Mouse (Mus musculus): ENCODE results near the gene Arhgap23. TPM values are rescaled to one million over a fixed set of nuclear protein-coding genes. Genes with fewer than 3 reads are reported as not detected.

Gene Arhgap23
- polyA plus RNA-seq, 1 experiment from 2014 or later: 4.2 TPM

GRCm38 (mm10) chr11:97408171-97408570 lies 7.2 kb upstream of the Arhgap23 start:
- Histone ChIP-seq H3K36me3 (no peaks in the 10 kb centered on the region), H3K9me3 (no peaks in the 10 kb centered on the region), H3K4me3 (replicated peaks) (no peak overlapping the region), H3K27ac (no peak overlapping the region), H3K4me2 (replicated peaks) (no peak overlapping the region), H3K4me1 (replicated peaks) (peaks cover 42% of the 10 kb centered on the region), H3K9ac (no peak overlapping the region), H3K27me3 (replicated peaks) (peaks cover 2% of the 10 kb centered on the region; the same call in 1 of the 2 replicates)
- ATAC-seq: no peak
- WGBS: 5% methylated on average over 6 of the region's 6 CpGs

- Histone ChIP-seq H3K27ac (no peak overlapping the region), H3K4me1 (replicated peaks) (peaks cover 26% of the 10 kb centered on the region), H3K4me3 (replicated peaks) (no peak overlapping the region), H3K36me3 (no peaks in the 10 kb centered on the region), H3K27me3 (replicated peaks) (no peaks in the 10 kb centered on the region; the same call in 1 of the 2 replicates), H3K9ac (no peak overlapping the region), H3K4me2 (replicated peaks) (no peak overlapping the region), H3K9me3 (no peaks in the 10 kb centered on the region)
- WGBS: 80% methylated on average over 4 of the region's 4 CpGs
- no peak for ATAC-seq
Observed at GRCm38 (mm10) chr11:97410958-97411357, 4.4 kb upstream of the Arhgap23 start.

- 26% methylated on average over 3 of the region's 3 CpGs for WGBS
- Histone ChIP-seq H3K36me3 (no peaks in the 10 kb centered on the region), H3K4me3 (replicated peaks) (no peak overlapping the region), H3K4me1 (replicated peaks) (peaks cover 23% of the 10 kb centered on the region), H3K27me3 (replicated peaks) (no peaks in the 10 kb centered on the region), H3K27ac (0 out of 2 replicates have a peak overlapping the region, but pooled peaks have one; percentile 23), H3K4me2 (replicated peaks) (0 out of 2 replicates have a peak overlapping the region, but pooled peaks have one; percentile 11), H3K9ac (no peak overlapping the region), H3K9me3 (no peaks in the 10 kb centered on the region)
- ATAC-seq: no peak
Observed at GRCm38 (mm10) chr11:97412117-97412516, 3.2 kb upstream of the Arhgap23 start.

- Histone ChIP-seq H3K4me3 (replicated peaks) (no peak overlapping the region), H3K4me1 (replicated peaks) (peaks cover 24% of the 10 kb centered on the region), H3K27me3 (replicated peaks) (no peaks in the 10 kb centered on the region), H3K9me3 (no peaks in the 10 kb centered on the region), H3K4me2 (replicated peaks) (0 out of 2 replicates have a peak overlapping the region, but pooled peaks have one; percentile 0), H3K36me3 (no peaks in the 10 kb centered on the region), H3K27ac (peak overlapping the region; percentile 23; the same call in 1 of the 2 replicates), H3K9ac (no peak overlapping the region)
- ATAC-seq: no peak
- 60% methylated on average over 10 of the region's 10 CpGs for WGBS
Observed at GRCm38 (mm10) chr11:97412808-97413347, 2.5 kb upstream of the Arhgap23 start.

- peak overlapping the region; percentile 77 for H3K27ac ChIP-seq
- no peaks in the 10 kb centered on the region for H3K9me3 ChIP-seq
- H3K36me3 ChIP-seq: no peaks in the 10 kb centered on the region
- H3K4me1 ChIP-seq (replicated peaks): peaks cover 24% of the 10 kb centered on the region
- peak; percentile 74 for ATAC-seq
- peak overlapping the region; percentile 88 for H3K4me3 ChIP-seq (replicated peaks)
- H3K9ac ChIP-seq: peak overlapping the region; percentile 86
- WGBS: 3% methylated on average over 49 of the region's 49 CpGs
- H3K4me2 ChIP-seq (replicated peaks): peak overlapping the region; percentile 91
- no peaks in the 10 kb centered on the region for H3K27me3 ChIP-seq (replicated peaks)
Observed at GRCm38 (mm10) chr11:97415712-97416636, 641 bp downstream of the Arhgap23 start.

GRCm38 (mm10) chr11:97416637-97417035 lies 1.3 kb downstream of the Arhgap23 start:
- H3K9me3 ChIP-seq: no peaks in the 10 kb centered on the region
- peak overlapping the region; percentile 88 for H3K4me3 ChIP-seq (replicated peaks)
- H3K4me2 ChIP-seq (replicated peaks): peak overlapping the region; percentile 91
- 0 out of 2 replicates have a peak overlapping the region, but pooled peaks have one; percentile 86 for H3K9ac ChIP-seq
- ATAC-seq: no peak
- peaks cover 24% of the 10 kb centered on the region for H3K4me1 ChIP-seq (replicated peaks)
- 19% methylated on average over 5 of the region's 5 CpGs for WGBS
- no peak overlapping the region for H3K27ac ChIP-seq
- no peaks in the 10 kb centered on the region for H3K27me3 ChIP-seq (replicated peaks)
- no peaks in the 10 kb centered on the region for H3K36me3 ChIP-seq

- Histone ChIP-seq H3K4me1 (replicated peaks) (peaks cover 20% of the 10 kb centered on the region; the same call in 1 of the 2 replicates), H3K9ac (no peak overlapping the region), H3K9me3 (no peaks in the 10 kb centered on the region), H3K27ac (no peak overlapping the region), H3K36me3 (no peaks in the 10 kb centered on the region), H3K4me3 (replicated peaks) (no peak overlapping the region), H3K4me2 (replicated peaks) (no peak overlapping the region), H3K27me3 (replicated peaks) (no peaks in the 10 kb centered on the region)
- WGBS: 78% methylated on average over 14 of the region's 14 CpGs
- no peak for ATAC-seq
Observed at GRCm38 (mm10) chr11:97418834-97419539, 3.7 kb downstream of the Arhgap23 start.

- Histone ChIP-seq H3K27me3 (replicated peaks) (no peaks in the 10 kb centered on the region), H3K4me2 (replicated peaks) (no peak overlapping the region), H3K9ac (no peak overlapping the region), H3K4me3 (replicated peaks) (no peak overlapping the region), H3K9me3 (no peaks in the 10 kb centered on the region), H3K4me1 (replicated peaks) (peaks cover 25% of the 10 kb centered on the region; the same call in 1 of the 2 replicates), H3K36me3 (no peaks in the 10 kb centered on the region), H3K27ac (no peak overlapping the region)
- no peak for ATAC-seq
- WGBS: 61% methylated on average over 5 of the region's 5 CpGs
Observed at GRCm38 (mm10) chr11:97419540-97419900, 4.2 kb downstream of the Arhgap23 start.

- H3K27me3 ChIP-seq (replicated peaks): no peaks in the 10 kb centered on the region
- H3K9ac ChIP-seq: no peak overlapping the region
- H3K4me2 ChIP-seq (replicated peaks): no peak overlapping the region
- H3K4me1 ChIP-seq (replicated peaks): peaks cover 16% of the 10 kb centered on the region; the same call in 1 of the 2 replicates
- WGBS: 66% methylated on average over 4 of the region's 4 CpGs
- H3K27ac ChIP-seq: peak overlapping the region; percentile 36; the same call in 1 of the 2 replicates
- no peaks in the 10 kb centered on the region for H3K9me3 ChIP-seq
- no peak for ATAC-seq
- H3K4me3 ChIP-seq (replicated peaks): no peak overlapping the region
- H3K36me3 ChIP-seq: no peaks in the 10 kb centered on the region
Observed at GRCm38 (mm10) chr11:97422507-97422906, 7.2 kb downstream of the Arhgap23 start.

GRCm38 (mm10) chr11:97424092-97424692 lies 8.9 kb downstream of the Arhgap23 start:
- Histone ChIP-seq H3K4me3 (replicated peaks) (no peak overlapping the region), H3K27ac (0 out of 2 replicates have a peak overlapping the region, but pooled peaks have one; percentile 18), H3K9ac (no peak overlapping the region), H3K9me3 (no peaks in the 10 kb centered on the region), H3K4me2 (replicated peaks) (peak overlapping the region; percentile 0; the same call in 1 of the 2 replicates), H3K27me3 (replicated peaks) (no peaks in the 10 kb centered on the region; the same call in 1 of the 2 replicates), H3K4me1 (replicated peaks) (peaks cover 28% of the 10 kb centered on the region), H3K36me3 (no peaks in the 10 kb centered on the region)
- peak; percentile 67 for ATAC-seq
- WGBS: 48% methylated on average over 5 of the region's 5 CpGs

- Histone ChIP-seq H3K27ac (0 out of 2 replicates have a peak overlapping the region, but pooled peaks have one; percentile 18), H3K4me2 (replicated peaks) (no peak overlapping the region), H3K9ac (no peak overlapping the region), H3K4me3 (replicated peaks) (no peak overlapping the region), H3K9me3 (no peaks in the 10 kb centered on the region), H3K27me3 (replicated peaks) (no peaks in the 10 kb centered on the region; the same call in 1 of the 2 replicates), H3K4me1 (replicated peaks) (peaks cover 31% of the 10 kb centered on the region), H3K36me3 (no peaks in the 10 kb centered on the region)
- WGBS: 33% methylated on average over 3 of the region's 3 CpGs
- ATAC-seq: no peak
Observed at GRCm38 (mm10) chr11:97424802-97425201, 9.5 kb downstream of the Arhgap23 start.
